Mouse (Mus musculus) erythroblast, embryonic 14.5 days (primary cell): ENCODE results near the gene Lst1.

Experiments used
- GATA1 ChIP-seq: IDR thresholded peaks from 2 replicates; pipeline ENCODE4 v1.6.1; 2012; ENCODE audit warnings: low read length, inconsistent platforms, mixed read lengths
- TAL1 ChIP-seq: IDR thresholded peaks from 3 replicates; pipeline ENCODE4 v1.6.1; 2012; ENCODE audit warnings: low read length, inconsistent platforms, mixed read lengths

DNA sequence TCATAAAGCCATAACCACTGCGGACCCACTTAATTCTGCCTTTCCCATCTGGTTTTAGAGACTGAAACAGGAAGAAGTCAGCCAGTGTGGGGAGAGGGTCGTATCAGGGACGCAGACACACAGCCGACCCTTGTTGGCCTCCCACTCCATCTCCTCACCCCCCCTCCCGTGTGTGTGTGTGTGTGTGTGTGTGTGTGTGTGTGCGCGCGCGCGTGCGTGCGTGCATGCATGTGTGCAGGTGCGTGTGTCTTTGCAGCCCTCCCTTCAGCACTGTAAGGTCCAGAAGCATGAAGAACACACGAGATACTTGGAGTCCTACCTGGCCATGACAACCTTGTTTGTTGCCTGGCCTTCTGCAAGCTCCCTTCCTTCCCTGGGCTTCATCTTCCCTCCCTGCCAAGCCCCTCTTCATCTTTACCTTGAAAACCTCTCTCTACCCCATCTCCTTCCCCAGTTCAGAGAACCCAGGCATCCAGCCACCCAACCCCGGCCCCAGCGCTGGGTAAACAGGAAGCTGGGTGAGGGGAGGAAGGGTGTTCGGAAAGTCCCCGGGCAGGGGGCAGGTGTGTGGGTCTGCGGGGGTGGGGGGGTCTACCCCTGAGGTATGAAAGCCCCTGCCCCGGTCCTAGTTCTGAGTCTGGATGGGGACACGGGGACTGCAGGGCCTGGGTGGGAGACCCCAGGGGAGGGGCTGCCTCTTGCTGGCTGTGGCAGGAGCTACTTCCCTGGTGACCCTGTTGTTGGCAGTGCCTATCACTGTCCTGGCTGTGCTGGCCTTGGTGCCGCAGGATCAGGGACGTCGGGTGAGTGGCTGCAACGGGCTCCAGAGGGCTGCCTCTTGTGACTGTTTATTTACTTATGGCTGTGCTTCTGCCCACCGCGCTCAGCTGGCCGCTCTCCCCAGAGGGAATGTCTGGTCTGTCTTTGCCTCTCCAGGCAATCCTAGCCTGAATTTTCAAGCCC lies 5.9 kb upstream of the Lst1 start, which contains the start of gene Ltb:
- TF ChIP-seq GATA1 (no peak), TAL1 (no peak)
